Mouse (Mus musculus): Measurements from ENCODE around the gene Mia3.
"Not testable (repeated sequence)": the region's sequence is repeated elsewhere in the genome, so short reads cannot be mapped to it uniquely, and the experiment has no call there.

The Mia3 gene

DNA sequence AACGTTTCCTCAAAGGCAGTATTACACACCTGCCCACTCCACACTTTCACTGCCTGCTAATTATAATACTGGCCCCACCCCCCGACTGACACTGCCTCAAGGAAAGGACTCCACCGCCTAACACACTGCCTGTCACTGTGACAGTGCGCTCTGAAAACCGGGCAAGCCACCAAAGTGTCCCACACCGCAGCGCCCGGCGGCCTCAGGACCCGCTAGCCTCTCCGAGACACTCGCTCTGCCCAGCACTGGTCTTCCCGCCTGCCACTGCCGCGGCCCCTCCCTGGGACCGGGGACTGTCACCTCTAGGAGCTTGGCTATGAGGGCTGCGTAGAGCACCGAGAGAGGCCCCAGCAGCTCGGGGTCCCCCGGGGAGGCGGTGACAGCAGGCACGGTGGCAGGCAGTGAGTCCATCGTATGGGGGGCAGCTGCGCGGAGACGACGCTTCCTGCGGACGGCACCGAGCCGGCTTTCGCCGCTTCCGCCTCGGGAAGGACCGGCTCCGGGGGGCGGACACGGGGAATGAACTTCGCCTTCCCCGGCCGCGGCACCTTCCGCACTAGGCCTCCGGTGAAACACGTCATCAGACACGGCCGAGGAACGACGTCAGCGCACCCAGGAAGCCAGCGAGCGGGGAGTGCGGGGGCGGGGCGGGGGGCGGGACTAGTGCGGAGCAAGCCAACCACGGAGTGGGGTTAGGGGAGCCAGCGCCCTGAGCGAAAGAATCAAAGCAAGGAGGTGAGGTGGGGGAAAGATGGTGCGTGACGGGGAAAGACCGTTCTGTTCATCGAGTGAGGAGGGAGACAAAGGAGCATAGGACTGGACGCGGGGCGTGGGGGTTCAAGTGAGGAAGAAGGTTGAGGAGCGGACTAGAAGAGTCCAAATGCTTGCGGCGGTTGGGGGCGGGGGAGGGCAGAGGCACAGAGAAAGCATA is 24.2 kb downstream of the Mia3 start:
- DNase-seq (ENCODE audit: low read depth) = peak; percentile 77

DNA sequence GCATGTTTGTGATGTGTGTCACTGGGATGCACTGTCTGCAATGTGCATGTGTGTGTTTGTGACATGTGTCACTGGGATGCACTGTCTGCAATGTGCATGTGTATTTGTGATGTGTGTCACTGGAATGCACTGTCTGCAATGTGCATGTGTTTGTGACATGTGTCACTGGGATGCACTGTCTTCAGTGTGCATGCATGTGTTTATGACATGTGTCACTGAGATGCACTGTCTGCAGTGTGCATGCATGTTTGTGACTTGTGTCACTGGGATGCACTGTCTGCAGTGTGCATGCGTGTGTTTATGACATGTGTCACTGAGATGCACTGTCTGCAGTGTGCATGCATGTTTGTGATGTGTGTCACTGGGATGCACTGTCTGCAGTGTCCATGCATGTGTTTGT is 26.5 kb downstream of the Mia3 start:
- DNase-seq (ENCODE audit: low read depth) = not testable (repeated sequence)

DNA sequence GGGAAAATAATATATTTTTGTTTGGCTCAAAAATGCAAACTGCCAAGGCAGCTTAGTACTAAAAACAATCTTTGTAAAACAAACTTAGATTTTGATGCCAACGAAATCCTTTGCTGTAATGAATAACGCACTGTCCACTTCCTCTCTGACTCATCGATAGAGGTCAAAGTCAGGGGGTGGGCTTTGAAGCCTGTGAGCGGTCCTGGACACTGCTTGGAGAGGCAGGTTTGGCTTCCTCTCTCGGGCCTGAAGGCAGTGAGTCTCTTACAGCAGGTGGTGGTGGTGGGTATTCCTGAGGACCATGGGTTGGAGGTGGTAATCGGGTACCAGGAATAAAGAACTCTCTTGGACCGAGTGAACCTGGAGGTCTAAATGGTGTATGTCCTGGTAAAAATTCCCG is 42.2 kb downstream of the Mia3 start:
- DNase-seq (ENCODE audit: low read depth) = peak; percentile 55

DNA sequence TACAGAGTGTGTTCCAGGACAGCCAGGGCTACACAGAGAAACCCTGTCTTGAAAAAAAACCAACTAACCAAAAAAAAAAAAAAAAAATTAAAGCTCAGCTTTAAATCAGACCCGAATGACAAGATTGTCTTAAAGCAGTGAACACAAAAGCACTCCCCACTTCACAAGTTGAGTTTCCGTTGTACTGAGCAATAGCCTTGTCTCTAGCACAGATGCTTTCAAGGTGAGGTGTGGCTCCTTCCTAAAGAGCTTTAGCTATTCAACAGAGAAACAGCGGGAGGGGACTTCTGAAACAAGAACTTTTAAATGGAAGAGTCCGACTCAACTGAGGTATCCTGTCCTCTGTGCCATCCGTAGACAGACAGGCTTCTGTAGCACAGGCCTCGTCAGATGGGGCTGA is 44.9 kb downstream of the Mia3 start:
- DNase-seq (ENCODE audit: low read depth) = no peak

DNA sequence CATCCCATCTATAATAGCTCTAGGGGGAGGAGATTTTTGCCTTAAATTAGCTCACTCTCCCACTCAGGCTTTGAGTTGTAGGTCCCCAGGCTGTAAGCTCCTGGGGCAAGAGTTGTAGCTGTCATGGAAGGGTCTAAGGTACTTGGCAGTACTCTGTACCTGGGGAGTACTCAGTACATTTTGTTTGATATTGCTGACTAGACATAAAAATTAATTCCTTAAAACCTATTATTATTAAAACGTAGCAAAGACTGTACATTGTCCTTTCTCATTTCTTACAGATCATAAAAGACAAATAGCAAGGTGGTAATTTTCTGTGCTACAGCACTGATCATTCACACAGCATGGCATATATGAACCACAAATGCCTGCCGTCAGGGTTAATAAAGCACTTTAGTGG is 45.4 kb downstream of the Mia3 start:
- no peak for DNase-seq (ENCODE audit: low read depth)

DNA sequence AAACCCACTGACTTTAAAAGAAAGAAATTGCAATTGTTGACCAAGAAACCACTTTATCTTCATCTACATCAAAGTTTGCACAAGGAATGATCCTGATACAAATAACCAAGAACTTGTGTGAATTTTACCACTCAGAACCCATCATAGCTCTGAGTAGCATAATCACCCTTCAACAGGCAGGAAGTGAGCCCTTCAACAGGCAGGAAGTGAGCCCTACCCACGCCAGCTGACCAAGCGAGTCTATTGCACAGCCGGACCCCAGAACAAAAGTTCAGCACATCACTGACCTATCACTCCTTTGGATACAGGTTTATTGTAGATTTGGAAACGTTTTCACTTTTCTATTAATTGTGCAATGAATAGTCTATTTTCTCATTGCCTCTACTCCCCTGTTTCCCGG is 46.9 kb downstream of the Mia3 start:
- peak; percentile 68 for DNase-seq (ENCODE audit: low read depth)

DNA sequence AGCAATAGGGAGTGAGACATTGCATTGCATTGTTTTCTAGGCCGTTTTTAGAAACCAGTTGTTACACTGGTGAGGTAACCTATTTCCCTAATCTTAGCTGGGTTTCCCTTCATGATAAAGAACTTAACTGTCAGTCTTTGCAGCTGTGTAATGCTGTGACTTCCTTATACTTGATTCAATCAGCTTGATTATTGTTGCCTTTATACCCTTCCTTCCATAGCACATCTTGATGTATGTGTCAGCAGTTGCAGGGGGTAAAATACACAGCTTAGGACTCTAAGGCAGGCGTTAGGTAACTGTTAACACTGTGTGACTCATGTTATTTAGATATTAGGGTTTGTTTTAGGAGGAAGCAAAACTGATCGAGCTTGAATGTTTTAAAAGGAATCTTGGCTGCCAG is 48.6 kb downstream of the Mia3 start:
- DNase-seq (ENCODE audit: low read depth) = peak; percentile 85

DNA sequence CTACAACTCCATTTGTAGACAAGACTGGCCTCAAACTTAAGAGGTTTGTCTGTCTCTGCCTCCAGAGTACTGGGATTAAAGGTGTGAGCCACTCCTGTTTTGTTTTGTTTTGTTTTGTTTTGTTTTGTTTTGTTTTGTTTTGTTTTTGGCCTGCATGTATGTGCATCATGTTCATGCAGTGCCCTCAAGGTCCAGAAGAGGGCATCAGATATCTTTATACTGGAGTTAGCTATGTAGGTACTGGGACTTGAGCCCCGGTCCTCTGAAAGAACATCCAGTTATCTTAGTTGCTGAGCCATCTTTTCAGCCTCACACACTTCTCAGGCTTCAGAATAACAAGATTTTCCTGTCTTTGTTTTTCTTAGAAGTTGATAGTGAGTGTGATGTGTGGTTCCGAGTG is 53.6 kb downstream of the Mia3 start:
- peak; percentile 66 for DNase-seq (ENCODE audit: low read depth)

DNA sequence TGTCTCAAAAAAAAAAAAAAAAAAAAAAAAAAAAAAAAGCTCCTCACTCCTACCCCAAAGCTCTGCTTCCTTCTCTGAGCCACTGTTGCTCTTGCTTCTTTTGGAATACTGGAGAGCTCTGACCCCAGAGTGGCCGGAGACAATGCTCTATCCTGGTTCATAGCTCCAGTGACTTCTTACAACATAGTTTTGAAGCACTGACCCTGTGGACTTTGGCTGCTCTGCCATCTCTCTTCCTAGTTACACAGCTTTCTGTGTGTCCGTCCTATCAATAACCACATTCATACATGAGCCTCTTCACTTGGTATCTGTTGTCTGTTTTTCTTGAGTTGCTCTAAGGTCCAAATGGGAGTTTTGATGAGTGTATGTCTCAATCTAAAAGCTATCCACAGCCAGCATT is 57.3 kb downstream of the Mia3 start:
- no peak for DNase-seq (ENCODE audit: low read depth)

DNA sequence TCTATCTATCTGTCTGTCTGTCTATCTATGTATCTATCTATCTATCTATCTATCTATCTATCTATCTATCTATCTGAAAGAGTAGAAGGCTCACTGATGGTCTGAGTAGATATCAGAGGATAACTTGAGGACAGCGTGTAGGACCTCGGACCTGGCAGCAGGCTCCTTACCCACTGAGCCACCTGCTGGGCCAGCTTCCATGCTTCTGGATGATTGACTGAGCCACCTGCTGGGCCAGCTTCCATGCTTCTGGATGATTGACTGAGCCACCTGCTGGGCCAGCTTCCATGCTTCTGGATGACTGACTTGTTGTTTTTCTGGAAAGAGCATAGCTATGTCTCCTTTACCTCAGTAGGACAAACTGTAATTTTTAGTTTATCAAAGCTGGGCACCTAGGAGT is 59.8 kb downstream of the Mia3 start:
- not testable (repeated sequence) for DNase-seq (ENCODE audit: low read depth)

DNA sequence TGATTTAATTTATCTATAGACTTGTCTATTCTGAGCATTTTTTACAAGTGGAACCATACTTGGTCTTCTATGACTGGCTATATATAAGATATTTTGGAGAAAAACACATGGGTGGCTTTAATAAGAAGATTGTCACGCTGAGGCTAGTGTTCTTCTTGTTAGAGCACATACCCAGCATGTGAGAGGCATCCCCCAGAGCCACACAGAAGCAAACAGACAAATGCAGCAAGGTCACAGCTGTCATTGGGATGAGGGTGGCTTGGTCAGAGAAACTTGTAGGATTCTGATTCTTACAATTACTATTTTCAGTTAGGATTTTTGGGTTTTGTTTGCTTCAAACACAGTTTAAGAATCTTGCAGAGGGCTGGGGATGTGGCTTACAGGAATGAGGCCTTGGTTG is 60.9 kb downstream of the Mia3 start:
- DNase-seq (ENCODE audit: low read depth) = no peak

DNA sequence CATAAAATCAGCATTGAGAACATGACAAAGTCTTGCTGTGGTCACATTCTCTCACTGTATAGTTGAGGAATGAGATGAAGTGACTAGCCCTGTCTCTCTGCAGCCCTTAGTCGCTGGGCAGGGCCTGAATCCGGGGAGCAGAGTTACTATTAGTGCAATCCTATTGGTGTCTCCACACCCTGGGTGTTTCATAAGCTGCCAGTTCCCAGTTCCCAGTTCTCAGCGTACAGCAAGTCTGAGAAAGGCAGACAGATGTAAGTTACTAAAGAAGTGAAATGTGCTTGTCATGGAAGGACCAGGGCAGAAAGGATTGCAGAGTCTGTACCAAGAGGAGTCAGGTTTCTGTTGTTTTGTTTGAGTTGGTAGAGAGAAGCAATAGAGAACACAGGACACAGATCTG is 61.8 kb downstream of the Mia3 start:
- DNase-seq (ENCODE audit: low read depth) = no peak

DNA sequence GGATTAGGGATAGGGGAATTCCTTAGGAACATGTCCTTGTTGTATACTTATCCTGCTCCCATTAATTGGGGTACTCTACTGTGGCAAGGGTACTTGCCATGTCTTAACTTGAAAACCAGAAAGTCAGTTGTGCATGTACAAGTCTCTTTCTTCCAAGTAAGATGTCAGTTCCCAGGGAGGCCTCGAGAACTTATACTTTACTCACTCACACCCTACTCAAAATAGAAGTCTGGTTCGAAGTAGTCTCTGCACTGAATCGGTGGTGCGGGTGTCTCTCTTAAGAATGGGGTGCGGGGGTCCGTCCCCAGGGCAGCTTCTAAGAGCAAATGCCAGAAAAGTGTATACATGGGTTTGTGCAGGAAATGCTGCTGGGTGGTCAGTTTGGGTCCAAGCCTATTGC is 70.2 kb downstream of the Mia3 start:
- peak; percentile 95 for DNase-seq (ENCODE audit: low read depth)

DNA sequence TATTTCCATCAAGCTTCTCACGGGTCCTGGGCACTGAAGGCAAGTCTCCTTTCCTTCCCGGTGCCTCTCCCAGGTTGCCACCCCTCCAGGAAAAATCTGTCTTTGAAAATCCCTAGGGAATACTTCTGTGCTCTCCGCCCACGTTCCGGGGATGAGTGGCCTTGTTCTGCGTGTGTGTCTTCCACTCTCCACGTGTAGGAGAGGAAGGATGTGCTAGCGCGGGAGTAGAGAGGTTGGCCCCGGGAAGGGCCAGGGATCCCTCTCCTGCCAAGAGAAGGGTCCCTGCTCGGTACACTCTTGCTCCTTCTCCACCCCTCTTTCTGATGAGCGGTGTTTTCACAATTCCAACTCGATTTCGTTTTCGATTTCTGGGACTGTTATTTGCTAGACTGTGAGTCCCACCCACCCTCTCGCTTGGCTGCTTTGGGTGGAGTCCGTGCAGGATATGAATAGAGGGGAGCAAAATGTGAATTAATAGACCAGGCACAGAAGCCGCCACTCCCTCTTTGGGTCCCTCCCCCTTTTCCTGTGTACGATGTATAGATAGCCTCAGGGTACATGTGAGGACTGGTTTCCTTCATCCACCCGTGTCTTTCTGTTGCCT is 71.4 kb downstream of the Mia3 start:
- peak; percentile 93 for DNase-seq (ENCODE audit: low read depth)

DNA sequence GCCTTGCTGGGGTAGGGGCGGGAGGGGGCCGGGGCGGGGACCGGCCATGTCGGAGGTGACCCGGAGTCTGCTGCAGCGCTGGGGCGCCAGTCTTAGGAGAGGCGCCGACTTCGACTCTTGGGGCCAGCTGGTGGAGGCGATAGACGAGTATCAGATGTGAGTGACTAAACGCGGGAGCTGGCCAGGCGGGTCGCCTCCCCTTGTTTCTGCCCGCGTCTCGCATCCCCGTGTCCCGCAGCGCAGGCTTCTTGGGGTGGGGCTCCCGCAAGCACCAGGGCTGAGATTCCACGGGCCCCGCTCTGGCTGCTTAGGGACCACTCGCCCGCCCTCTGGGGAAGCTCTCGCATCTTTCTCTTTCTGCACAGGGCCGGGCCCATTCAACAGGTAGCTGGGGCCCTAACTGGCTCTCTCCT is 71.9 kb downstream of the Mia3 start:
- peak; percentile 63 for DNase-seq (ENCODE audit: low read depth)

DNA sequence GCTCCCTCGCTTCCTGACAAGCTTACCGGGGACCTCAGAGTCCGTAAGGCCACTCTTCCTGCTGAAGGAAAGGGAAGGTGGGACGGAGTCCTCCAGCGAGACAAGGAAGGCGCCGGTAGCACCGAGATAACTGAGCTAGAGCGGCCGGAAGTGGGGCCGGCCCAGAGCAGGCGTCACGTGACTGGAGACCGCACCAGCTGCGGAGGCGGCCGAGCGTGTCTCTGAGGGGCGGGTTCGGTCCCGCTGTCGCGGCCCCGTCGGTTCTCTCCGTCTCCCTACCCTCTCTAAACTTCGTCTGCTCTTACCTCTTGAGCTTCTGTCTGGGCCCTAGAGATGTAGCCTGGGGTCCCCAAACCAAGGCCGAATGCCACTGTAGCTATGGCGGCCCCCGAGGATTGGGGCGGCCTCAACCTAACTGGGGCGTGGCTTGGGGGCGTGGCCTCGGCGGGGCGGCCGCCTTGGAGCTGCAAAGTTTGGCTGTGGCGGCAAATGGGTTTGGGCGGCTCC is 72.4 kb downstream of the Mia3 start, which contains the start of gene Brox:
Gene Brox (minus strand): TSS at position 393 of the 507 bp plus-strand sequence.
- DNase-seq (ENCODE audit: low read depth) = peak; percentile 93

DNA sequence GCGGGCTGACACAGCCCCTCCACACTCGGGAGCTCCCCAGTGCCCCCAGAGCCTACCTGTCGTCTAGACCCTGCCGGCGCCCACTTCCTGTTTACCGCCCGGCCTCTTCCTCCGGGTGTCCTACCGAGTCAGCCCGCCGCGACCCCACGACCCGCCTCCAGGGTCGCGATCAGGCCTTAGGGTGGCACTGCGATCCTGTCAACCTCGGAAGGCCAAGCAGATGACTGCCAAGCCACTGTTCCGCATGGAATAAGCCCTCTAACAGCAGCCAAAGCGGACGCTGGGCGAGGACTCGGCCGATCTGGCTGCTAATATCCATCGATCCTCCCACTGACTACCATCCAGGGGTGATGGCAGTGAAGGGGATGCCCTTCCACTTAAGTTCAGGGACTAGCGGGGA is 72.9 kb downstream of the Mia3 start, which contains the start of gene Aida:
Gene Aida (plus strand): TSS at position 126 of the 400 bp plus-strand sequence.
- DNase-seq (ENCODE audit: low read depth) = no peak

DNA sequence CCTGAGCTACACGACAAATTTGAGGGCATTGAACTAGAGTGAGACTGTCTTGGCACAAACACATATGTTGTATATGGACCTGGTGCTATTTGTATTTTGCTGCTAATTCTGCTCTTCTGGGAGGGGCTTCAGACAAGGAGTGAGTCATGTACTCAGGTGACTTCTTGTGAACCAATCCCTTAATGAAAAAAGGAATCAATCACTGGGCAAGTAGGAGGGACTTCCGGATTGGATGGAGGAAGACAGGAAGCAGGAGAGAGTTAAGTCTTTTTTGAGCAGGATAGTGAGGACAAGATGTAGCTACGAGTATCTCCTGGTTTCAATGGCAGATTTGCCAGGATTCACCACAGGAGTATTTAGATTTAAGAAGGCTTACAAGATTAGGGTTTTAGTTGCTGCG is 79.8 kb downstream of the Mia3 start:
- DNase-seq (ENCODE audit: low read depth) = no peak

DNA sequence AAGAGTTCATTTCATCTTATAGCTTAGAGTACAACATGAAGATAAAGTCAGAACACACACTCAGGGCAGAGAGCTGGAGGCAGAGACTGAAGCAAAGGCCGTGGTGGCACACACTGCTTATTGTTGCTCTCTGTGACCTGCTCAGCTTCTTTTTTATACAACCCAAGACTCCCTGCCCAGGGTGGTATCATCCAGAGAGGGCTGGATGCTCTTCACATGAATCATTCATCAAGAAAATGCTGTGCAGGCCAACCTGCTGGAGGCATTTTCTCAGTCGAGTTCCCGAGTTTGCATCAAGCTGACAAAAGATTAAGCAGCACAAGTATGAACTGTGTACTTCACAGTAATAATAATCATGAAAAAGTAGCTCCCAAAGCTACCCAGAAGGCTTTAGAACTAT is 81.0 kb downstream of the Mia3 start:
- no peak for DNase-seq (ENCODE audit: low read depth)

All from 416B (cell line).